Mouse (Mus musculus) kidney, postnatal 0 days (tissue): ENCODE results near the gene Gm10696. TPM values are rescaled to one million over a fixed set of nuclear protein-coding genes. Genes with fewer than 3 reads are reported as not detected.
"Not testable (repeated sequence)": the region's sequence is repeated elsewhere in the genome, so short reads cannot be mapped to it uniquely, and the experiment has no call there.

Experiments
- ATAC-seq: fragments of 200-750 bp; cut with Nextera tagmentation; replicated peaks from 2 replicates; pipeline ENCODE4 v1.8.0; 2017; ENCODE audit warnings: low read depth, moderate number of reproducible peaks, moderate TSS enrichment, moderate library complexity; ENCODE audit not compliant: low FRiP score
- DNase-seq: peaks from one replicate; pipeline ENCODE4 v3.0.0-alpha.2; 2016; ENCODE audit warnings: low spot score
- H3K27ac ChIP-seq: fragments of 300-500 bp; sonication (generic); 2 replicates; pipeline ENCODE4 v1.5.1; 2014; ENCODE audit warnings: mild to moderate bottlenecking
- H3K27me3 ChIP-seq: fragments of 300-500 bp; sonication (generic); 2 replicates; pipeline ENCODE4 v1.6.1; 2014; ENCODE audit warnings: low read length, mixed read lengths; ENCODE audit not compliant: insufficient read depth
- H3K36me3 ChIP-seq: fragments of 300-500 bp; sonication (generic); 2 replicates; pipeline ENCODE4 v1.6.1; 2014; ENCODE audit warnings: low read length, mixed read lengths; ENCODE audit not compliant: insufficient read depth
- H3K4me1 ChIP-seq: fragments of 300-500 bp; sonication (generic); replicated peaks from 2 replicates; pipeline ENCODE4 v1.6.1; 2014; ENCODE audit warnings: antibody characterized with exemption, low read length, mixed read lengths; ENCODE audit not compliant: insufficient read depth
- H3K4me2 ChIP-seq: fragments of 300-500 bp; sonication (generic); 2 replicates; pipeline ENCODE4 v1.6.1; 2014; ENCODE audit warnings: mild to moderate bottlenecking, low read length, moderate library complexity, mixed read lengths
- H3K4me3 ChIP-seq: fragments of 300-500 bp; sonication (generic); replicated peaks from 2 replicates; pipeline ENCODE4 v1.5.1; 2014; ENCODE audit warnings: low read depth, low read length
- H3K9ac ChIP-seq: fragments of 300-500 bp; sonication (generic); 2 replicates; pipeline ENCODE4 v1.6.1; 2014; ENCODE audit warnings: low read depth, low read length
- H3K9me3 ChIP-seq: fragments of 300-500 bp; sonication (generic); replicated peaks from 2 replicates; pipeline ENCODE4 v1.6.1; 2016; ENCODE audit warnings: low read length, inconsistent platforms, mixed read lengths
- WGBS: fragments of 180-500 bp; shearing (Covaris S2); extraction: QIAGEN DNeasy Blood & Tissue Kit; methylation state at CpG from one replicate; pipeline ENCODE4 v1.1.7; 2014; 5-methylcytosine and 5-hydroxymethylcytosine counted together
- polyA plus RNA-seq: library from polyadenylated mRNA; unstranded; fragments of >200 nt; fragmentation: Nextera tagmentation; extraction: Ambion mirVana; gene quantifications from 2 replicates; pipeline ENCODE4 v1.2.1, GENCODE M21; 2015

Gm10696 gene
- polyA plus RNA-seq = not detected in 2 replicates

- DNase-seq, H3K4me3 ChIP-seq, H3K4me1 ChIP-seq, H3K4me2 ChIP-seq, H3K9ac ChIP-seq, ATAC-seq, H3K9me3 ChIP-seq, H3K36me3 ChIP-seq, H3K27ac ChIP-seq, H3K27me3 ChIP-seq: not testable (repeated sequence)
- 90% methylated on average over 1 of the region's 1 CpGs for WGBS
Observed at GRCm38 (mm10) chr3:94178093-94178492, at the start of gene Gm10696. TSS of gene Gm10696 (minus strand) at chr3:94178193.

- 85% methylated on average over 1 of the region's 4 CpGs for WGBS
- not testable (repeated sequence) for DNase-seq, H3K9me3 ChIP-seq
Observed at GRCm38 (mm10) chr3:94196414-94196813, 18.4 kb upstream of the Gm10696 start, which contains the start of gene Gm5286. TSS of gene Gm5286 (plus strand) at chr3:94196714.

GRCm38 (mm10) chr3:94167351-94167750 is 10.6 kb downstream of the Gm10696 start:
- DNase-seq, H3K36me3 ChIP-seq, H3K27me3 ChIP-seq, H3K4me2 ChIP-seq, H3K9me3 ChIP-seq, H3K4me1 ChIP-seq, H3K4me3 ChIP-seq, H3K9ac ChIP-seq, ATAC-seq, H3K27ac ChIP-seq: not testable (repeated sequence)

More at GRCm38 (mm10) chr3:94196414-94196813, 18.4 kb upstream of the Gm10696 start, which contains the start of gene Gm5286:
- H3K9ac ChIP-seq, H3K4me2 ChIP-seq, H3K27ac ChIP-seq, H3K27me3 ChIP-seq, H3K4me3 ChIP-seq, ATAC-seq, H3K36me3 ChIP-seq, H3K4me1 ChIP-seq: not testable (repeated sequence)

Other genes starting within 250 kb of the Gm10696 start
- gene Gm9117, start 234.7 kb downstream of the Gm10696 start, polyA plus RNA-seq = not detected in 2 replicates
- gene Tdpoz5, start 216.9 kb downstream of the Gm10696 start, polyA plus RNA-seq = not detected in 2 replicates
- not detected in 2 replicates for gene Gm9125, start 123.3 kb downstream of the Gm10696 start, polyA plus RNA-seq
- not detected in 2 replicates for gene Gm10697, start 105.5 kb downstream of the Gm10696 start, polyA plus RNA-seq
- not detected in 2 replicates for gene Gm5286, start 18.5 kb upstream of the Gm10696 start, polyA plus RNA-seq
- not detected in 2 replicates for gene Gm4778, start 85.8 kb upstream of the Gm10696 start, polyA plus RNA-seq
- 20.2 and 21.5 TPM in 2 replicates for gene Them4, start 131.9 kb upstream of the Gm10696 start, polyA plus RNA-seq
- gene Them5, start 163.9 kb upstream of the Gm10696 start, polyA plus RNA-seq = 0.09 TPM in 1 of 2 replicates, not detected in the other
- gene C2cd4d, start 184.2 kb upstream of the Gm10696 start, polyA plus RNA-seq = 0.50 and 0.75 TPM in 2 replicates
- gene Rorc, start 194.6 kb upstream of the Gm10696 start, polyA plus RNA-seq = 14.4 and 16.4 TPM in 2 replicates
- 0.32 and 0.47 TPM in 2 replicates for gene Lingo4, start 220.3 kb upstream of the Gm10696 start, polyA plus RNA-seq
- gene Tdrkh, start 235.1 kb upstream of the Gm10696 start, polyA plus RNA-seq = 11.1 and 12.8 TPM in 2 replicates